Mouse (Mus musculus): ENCODE data around the gene Fgf11.
A peak's percentile ranks its signal among the peaks of the same experiment; 100 is the strongest.

The Fgf11 gene

GRCm38 (mm10) chr11:69801379-69801977, at the start of gene Fgf11:
Fgf11 (minus strand) TSS chr11:69801857.
- DNase-seq: peak; percentile 49

GRCm38 (mm10) chr11:69850754-69851153, 49.1 kb upstream of the Fgf11 start:
- DNase-seq: no peak

GRCm38 (mm10) chr11:69849884-69850283, 48.2 kb upstream of the Fgf11 start:
- DNase-seq: no peak

- DNase-seq: no peak
These were observed 47.5 kb upstream of the Fgf11 start for GRCm38 (mm10) chr11:69849128-69849527.

GRCm38 (mm10) chr11:69848021-69848420, 46.4 kb upstream of the Fgf11 start:
- no peak for DNase-seq

GRCm38 (mm10) chr11:69846738-69847688, 45.4 kb upstream of the Fgf11 start:
- peak; percentile 58 for DNase-seq

- DNase-seq: peak; percentile 97
These were observed 44.6 kb upstream of the Fgf11 start, which contains the start of gene Plscr3 for GRCm38 (mm10) chr11:69846198-69846680. Plscr3 (plus strand) TSS chr11:69846376.

GRCm38 (mm10) chr11:69838714-69839104, 37.1 kb upstream of the Fgf11 start:
- peak; percentile 45 for DNase-seq

- DNase-seq: peak; percentile 97
These were observed 36.5 kb upstream of the Fgf11 start, which contains the start of gene Tmem256 for GRCm38 (mm10) chr11:69837952-69838713. Tmem256 (plus strand) TSS chr11:69838514.

GRCm38 (mm10) chr11:69837604-69837951, 35.9 kb upstream of the Fgf11 start, which contains the start of gene Nlgn2:
Nlgn2 (minus strand) TSS chr11:69837784.
- no peak for DNase-seq

- DNase-seq: peak; percentile 63
These were observed 35.3 kb upstream of the Fgf11 start for GRCm38 (mm10) chr11:69836703-69837576.

- no peak for DNase-seq
These were observed 34.3 kb upstream of the Fgf11 start for GRCm38 (mm10) chr11:69835966-69836335.

- DNase-seq: no peak
These were observed 33.8 kb upstream of the Fgf11 start for GRCm38 (mm10) chr11:69835326-69835965.

GRCm38 (mm10) chr11:69834001-69834549, 32.4 kb upstream of the Fgf11 start:
- DNase-seq: peak; percentile 60

GRCm38 (mm10) chr11:69833554-69833953, 31.9 kb upstream of the Fgf11 start:
- no peak for DNase-seq

GRCm38 (mm10) chr11:69828832-69829231, 27.2 kb upstream of the Fgf11 start:
- no peak for DNase-seq

- DNase-seq: no peak
These were observed 21.8 kb upstream of the Fgf11 start for GRCm38 (mm10) chr11:69823456-69823855.

GRCm38 (mm10) chr11:69822080-69822479, 20.4 kb upstream of the Fgf11 start, which contains the start of gene Spem1:
Spem1 (minus strand) TSS chr11:69822180.
- no peak for DNase-seq

GRCm38 (mm10) chr11:69818871-69819270, 17.2 kb upstream of the Fgf11 start:
- DNase-seq: no peak

GRCm38 (mm10) chr11:69818365-69818764, 16.7 kb upstream of the Fgf11 start, which contains the start of gene Spem2:
Spem2 (minus strand) TSS chr11:69818465.
- no peak for DNase-seq

GRCm38 (mm10) chr11:69816520-69816919, 14.9 kb upstream of the Fgf11 start:
- DNase-seq: no peak

Measured in kidney, postnatal 10 days (tissue).